Mouse (Mus musculus): Measurements from ENCODE around the gene Faxc.

Faxc gene

DNA sequence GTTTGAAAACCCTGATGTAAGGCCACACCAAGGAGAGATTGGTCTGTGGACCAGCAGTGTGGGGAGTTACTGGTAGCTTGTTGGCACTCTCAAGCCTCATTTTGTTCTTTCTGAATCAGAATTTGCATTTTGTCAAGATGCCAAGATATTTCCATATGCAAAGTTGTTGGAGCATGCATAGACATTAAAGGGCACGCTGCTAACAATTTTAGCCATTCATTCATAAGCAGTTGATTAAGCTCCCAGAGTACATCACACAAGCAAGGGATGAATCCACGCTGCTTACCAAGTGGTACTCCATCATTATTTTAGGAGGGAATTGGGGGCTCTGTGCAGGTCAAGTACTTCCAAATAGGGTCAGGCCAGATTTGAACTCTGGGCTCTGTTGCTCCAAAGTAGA, 98.8 kb downstream of the Faxc start:
- no peak for DNase-seq (ENCODE audit: low read depth, low spot score)
